Mouse (Mus musculus) limb, embryonic 13.5 days (tissue): ENCODE measurements at regions not wholly inside any gene's neighbourhood (a gene's known extent, or its start where the extent isn't known, plus 50 kb on each side); places are given as distances from the start of the nearest gene placed in this dataset.
A peak's percentile ranks its signal among the peaks of the same experiment; 100 is the strongest.

Source experiments
- ATAC-seq: fragments of 200-750 bp; cut with Nextera tagmentation; 2 replicates; pipeline ENCODE4 v1.8.0; 2017; ENCODE audit warnings: low read depth, moderate number of reproducible peaks, moderate TSS enrichment; ENCODE audit not compliant: low FRiP score
- H3K27ac ChIP-seq: fragments of 300-500 bp; sonication (generic); 2 replicates; pipeline ENCODE4 v1.5.1; 2015; ENCODE audit warnings: inconsistent platforms, mild to moderate bottlenecking, moderate library complexity
- H3K27me3 ChIP-seq: fragments of 300-500 bp; sonication (generic); 2 replicates; pipeline ENCODE4 v1.6.1; 2015; ENCODE audit warnings: mild to moderate bottlenecking, inconsistent platforms
- H3K36me3 ChIP-seq: fragments of 300-500 bp; sonication (generic); 2 replicates; pipeline ENCODE4 v1.6.1; 2015; ENCODE audit warnings: inconsistent platforms, mild to moderate bottlenecking, moderate library complexity
- H3K4me1 ChIP-seq: fragments of 300-500 bp; sonication (generic); 2 replicates; pipeline ENCODE4 v1.6.1; 2015; ENCODE audit warnings: inconsistent platforms
- H3K4me2 ChIP-seq: fragments of 300-500 bp; sonication (generic); replicated peaks from 2 replicates; pipeline ENCODE4 v1.6.1; 2015; ENCODE audit warnings: inconsistent platforms, mild to moderate bottlenecking, moderate library complexity
- H3K4me3 ChIP-seq: fragments of 300-500 bp; sonication (generic); 2 replicates; pipeline ENCODE4 v1.5.1; 2015; ENCODE audit warnings: moderate library complexity, mild to moderate bottlenecking, inconsistent platforms
- H3K9ac ChIP-seq: fragments of 300-500 bp; sonication (generic); 2 replicates; pipeline ENCODE4 v1.6.1; 2015; ENCODE audit warnings: mild to moderate bottlenecking, inconsistent platforms
- H3K9me3 ChIP-seq: fragments of 300-500 bp; sonication (generic); 2 replicates; pipeline ENCODE4 v1.6.1; 2016; ENCODE audit warnings: inconsistent platforms
- WGBS: fragments of 180-500 bp; shearing (Covaris S2); methylation state at CpG from one replicate; pipeline ENCODE4 v1.1.7; 2015; 5-methylcytosine and 5-hydroxymethylcytosine counted together

DNA sequence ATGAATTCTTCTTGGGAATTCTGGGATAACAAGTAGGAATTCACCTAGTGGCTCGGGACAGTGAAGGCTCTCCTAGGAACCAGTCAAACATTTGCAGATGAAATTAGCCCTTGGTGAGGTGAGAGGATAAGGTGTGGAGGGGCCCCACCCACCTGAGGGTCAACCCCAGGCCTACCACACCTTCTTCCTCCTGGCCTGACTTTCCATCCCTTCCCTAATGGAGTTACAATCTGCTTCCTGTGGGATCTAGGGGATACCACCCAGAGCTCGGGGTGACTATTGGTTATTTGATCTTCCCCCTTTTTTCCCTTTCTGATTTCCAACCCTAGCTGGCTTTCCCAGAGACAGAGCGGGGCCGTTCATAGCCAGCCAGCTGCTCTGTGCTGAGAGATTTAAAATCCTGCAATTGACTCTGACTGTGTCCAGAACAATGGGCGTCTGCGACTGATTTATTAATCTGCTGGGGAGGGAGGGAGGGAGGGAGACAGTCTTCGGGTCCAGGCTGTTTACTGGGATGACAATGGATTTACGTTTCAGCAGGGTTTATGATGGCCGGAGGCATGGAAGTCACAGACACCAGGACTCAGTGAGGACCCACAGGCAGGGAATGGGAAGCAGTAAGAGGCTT lies 69.0 kb downstream of the Gm525 start:
- H3K27ac ChIP-seq, result no peak overlapping the region
- 0 out of 2 replicates have a peak, but pooled peaks cover 3% of the 10 kb centered on the region for H3K9me3 ChIP-seq
- peak; percentile 21; the same call in 1 of the 2 replicates for ATAC-seq

More for the DNA sequence above, 69.0 kb downstream of the Gm525 start:
- no peaks in the 10 kb centered on the region for H3K36me3 ChIP-seq
- WGBS, result 27% methylated on average over 9 of the region's 9 CpGs
- peaks cover 19% of the 10 kb centered on the region for H3K4me1 ChIP-seq
- no peak overlapping the region for H3K4me3 ChIP-seq
- peaks cover 5% of the 10 kb centered on the region; the same call in 1 of the 2 replicates for H3K27me3 ChIP-seq
- H3K9ac ChIP-seq, result no peak overlapping the region
- no peak overlapping the region for H3K4me2 ChIP-seq
